Mouse (Mus musculus): Measurements from ENCODE around the gene Stpg1.

- TF ChIP-seq CTCF (IDR thresholded peaks at IDR 0.05; ENCODE audit: low read depth) (no peak), EP300 (optimal IDR thresholded peaks at IDR 0.05) (no peak)
Measured at GRCm38 (mm10) chr4:135531771-135532613, 37.4 kb downstream of the Stpg1 start.

All from stomach, postnatal 0 days (tissue).